Mouse (Mus musculus) erythroblast, embryonic 14.5 days (primary cell): ENCODE results near the gene Sash3.

Experiments
- GATA1 ChIP-seq: IDR thresholded peaks from 2 replicates; pipeline ENCODE4 v1.6.1; 2012; ENCODE audit warnings: low read length, inconsistent platforms, mixed read lengths
- TAL1 ChIP-seq: IDR thresholded peaks from 3 replicates; pipeline ENCODE4 v1.6.1; 2012; ENCODE audit warnings: low read length, inconsistent platforms, mixed read lengths

GRCm38 (mm10) chrX:48147741-48148186 is 1.5 kb downstream of the Sash3 start:
- TF ChIP-seq TAL1 (no peak), GATA1 (no peak)
